Mouse (Mus musculus): ENCODE data around the gene Bank1. TPM values are rescaled to one million over a fixed set of nuclear protein-coding genes. Genes with fewer than 3 reads are reported as not detected.
"Not testable (repeated sequence)": the region's sequence is repeated elsewhere in the genome, so short reads cannot be mapped to it uniquely, and the experiment has no call there.

Bank1 gene
- 0.49 and 1.0 TPM in 2 replicates for polyA plus RNA-seq (2016; fragmentation: Nextera tagmentation; extraction: Ambion mirVana)

DNA sequence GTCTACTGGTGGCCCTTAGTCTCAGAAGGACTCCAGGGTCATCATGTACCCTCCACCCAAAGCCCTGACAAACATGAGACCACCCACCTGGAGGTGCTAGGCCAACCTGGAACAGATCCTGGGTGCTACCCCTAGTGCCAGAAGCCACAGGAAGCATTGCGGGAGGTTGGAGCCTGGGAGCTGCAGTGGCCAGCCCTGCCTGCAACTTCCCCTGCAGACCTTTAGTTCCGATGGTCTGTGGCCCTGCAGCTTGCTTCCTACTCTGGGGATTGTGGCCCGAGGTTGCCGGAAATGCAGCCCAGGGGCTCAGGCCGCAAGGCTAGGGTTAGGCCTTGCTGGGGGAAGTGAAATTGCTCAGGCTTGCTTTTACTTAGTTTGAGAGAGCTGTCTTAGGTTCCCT is at the start of gene Bank1:
Gene Bank1 (minus strand): TSS at position 284 of the 400 bp plus-strand sequence.
- Histone ChIP-seq H3K9me3 (no peaks in the 10 kb centered on the region), H3K27ac (no peak within 1 kb of the TSS), H3K4me1 (no peaks in the 10 kb centered on the region), H3K27me3 (replicated peaks) (peaks cover 7% of the 10 kb centered on the region; the same call in 1 of the 2 replicates), H3K4me3 (no peak within 1 kb of the TSS), H3K36me3 (no peaks in the 10 kb centered on the region), H3K9ac (no peak within 1 kb of the TSS), H3K4me2 (replicated peaks) (no peak within 1 kb of the TSS)
- no peak for ATAC-seq (ENCODE audit: low FRiP score, low read depth)
- 75% methylated on average over 5 of the region's 5 CpGs for WGBS

DNA sequence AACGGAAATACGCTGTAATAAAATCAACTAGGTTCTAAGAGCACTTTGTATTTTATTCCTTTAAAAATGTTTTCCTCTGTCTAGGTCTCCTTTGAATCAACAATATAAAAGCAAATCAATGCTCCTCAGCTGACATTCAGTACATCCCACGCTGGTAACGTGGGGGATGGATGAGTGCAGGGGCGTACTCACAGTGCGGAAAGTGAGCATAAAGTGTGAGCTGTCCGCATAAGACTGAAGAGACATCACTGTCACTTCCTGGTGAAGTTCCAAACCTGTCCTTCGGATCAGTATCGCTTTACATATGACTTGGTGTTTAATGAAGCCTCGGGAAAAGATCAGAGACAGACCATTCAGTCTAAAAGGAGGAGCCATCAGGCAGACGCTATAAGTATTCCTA is 44.0 kb upstream of the Bank1 start:
- no peak for ATAC-seq (ENCODE audit: low FRiP score, low read depth)

GRCm38 (mm10) chr3:136369466-136369865 is 43.6 kb upstream of the Bank1 start:
- no peak for ATAC-seq (ENCODE audit: low FRiP score, low read depth)
- Histone ChIP-seq H3K4me3 (no peak overlapping the region), H3K27me3 (replicated peaks) (no peaks in the 10 kb centered on the region), H3K4me2 (replicated peaks) (no peak overlapping the region), H3K4me1 (no peaks in the 10 kb centered on the region), H3K27ac (no peak overlapping the region), H3K9me3 (no peaks in the 10 kb centered on the region), H3K36me3 (no peaks in the 10 kb centered on the region), H3K9ac (no peak overlapping the region)
- WGBS = 75% methylated on average over 9 of the region's 9 CpGs

More for the DNA sequence above, 44.0 kb upstream of the Bank1 start:
- Histone ChIP-seq H3K9ac (no peak overlapping the region), H3K27me3 (replicated peaks) (no peaks in the 10 kb centered on the region), H3K4me1 (no peaks in the 10 kb centered on the region), H3K4me3 (no peak overlapping the region), H3K9me3 (no peaks in the 10 kb centered on the region), H3K27ac (no peak overlapping the region), H3K4me2 (replicated peaks) (no peak overlapping the region), H3K36me3 (no peaks in the 10 kb centered on the region)
- 78% methylated on average over 11 of the region's 11 CpGs for WGBS

DNA sequence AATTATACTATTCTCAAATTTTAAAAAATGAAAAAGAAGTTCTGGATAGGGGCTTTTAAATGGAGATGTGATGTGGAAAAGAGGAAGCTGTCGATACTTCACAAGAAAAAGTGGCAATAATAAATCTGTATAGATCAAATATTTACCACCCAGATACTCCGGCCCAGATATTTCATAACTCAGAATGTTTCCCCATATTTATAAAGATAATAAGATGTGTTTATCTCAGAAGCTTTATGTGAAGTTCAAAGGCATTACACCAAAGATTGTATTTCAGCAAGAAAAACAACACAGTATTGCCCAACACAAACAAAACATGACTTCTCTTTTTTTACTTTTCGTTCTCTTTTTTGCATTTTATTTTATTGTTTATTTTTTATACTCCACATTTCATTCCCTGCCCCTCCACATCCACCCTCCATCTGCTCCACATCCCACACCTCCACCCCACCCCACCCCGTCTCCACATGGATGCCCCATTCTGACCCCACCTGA is 42.7 kb upstream of the Bank1 start:
- Histone ChIP-seq H3K9me3 (no peaks in the 10 kb centered on the region), H3K4me1 (no peaks in the 10 kb centered on the region), H3K4me2 (replicated peaks) (no peak overlapping the region), H3K27me3 (replicated peaks) (no peaks in the 10 kb centered on the region), H3K36me3 (no peaks in the 10 kb centered on the region), H3K9ac (no peak overlapping the region), H3K4me3 (no peak overlapping the region), H3K27ac (no peak overlapping the region)
- WGBS = 90% methylated on average over 4 of the region's 4 CpGs
- no peak for ATAC-seq (ENCODE audit: low FRiP score, low read depth)

DNA sequence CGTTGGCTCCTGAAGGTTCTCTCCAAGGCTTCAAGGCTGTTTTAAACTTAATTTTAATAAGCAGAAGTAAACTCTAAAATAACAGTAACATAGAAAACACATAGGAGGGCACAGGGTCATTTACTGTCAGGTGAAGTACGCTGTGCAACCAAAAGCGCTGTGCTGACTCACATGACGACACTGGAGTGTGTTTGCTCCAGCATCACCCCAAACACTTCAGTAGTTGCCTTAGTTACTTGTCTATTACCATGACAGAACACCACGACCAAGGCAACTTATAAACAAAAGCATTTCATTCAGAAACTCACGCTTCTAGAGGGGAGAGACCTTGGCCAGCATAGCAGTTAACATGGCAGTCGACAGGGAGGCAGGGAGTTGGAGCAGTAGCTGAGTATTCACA is 23.8 kb upstream of the Bank1 start:
- H3K36me3 ChIP-seq = no peaks in the 10 kb centered on the region
- no peaks in the 10 kb centered on the region for H3K4me1 ChIP-seq
- H3K9ac ChIP-seq = no peak overlapping the region
- ATAC-seq (ENCODE audit: low FRiP score, low read depth) = no peak
- 74% methylated on average over 7 of the region's 7 CpGs for WGBS
- no peak overlapping the region for H3K4me2 ChIP-seq (replicated peaks)
- H3K9me3 ChIP-seq = no peaks in the 10 kb centered on the region
- no peaks in the 10 kb centered on the region for H3K27me3 ChIP-seq (replicated peaks)
- no peak overlapping the region for H3K4me3 ChIP-seq
- H3K27ac ChIP-seq = no peak overlapping the region

GRCm38 (mm10) chr3:136348611-136349010 is 22.7 kb upstream of the Bank1 start:
- no peaks in the 10 kb centered on the region for H3K9me3 ChIP-seq
- no peaks in the 10 kb centered on the region for H3K27me3 ChIP-seq (replicated peaks)
- H3K36me3 ChIP-seq = no peaks in the 10 kb centered on the region
- H3K9ac ChIP-seq = no peak overlapping the region
- no peak overlapping the region for H3K27ac ChIP-seq
- 52% methylated on average over 1 of the region's 1 CpGs for WGBS
- no peak overlapping the region for H3K4me3 ChIP-seq
- ATAC-seq (ENCODE audit: low FRiP score, low read depth) = no peak
- H3K4me2 ChIP-seq (replicated peaks) = no peak overlapping the region
- no peaks in the 10 kb centered on the region for H3K4me1 ChIP-seq

DNA sequence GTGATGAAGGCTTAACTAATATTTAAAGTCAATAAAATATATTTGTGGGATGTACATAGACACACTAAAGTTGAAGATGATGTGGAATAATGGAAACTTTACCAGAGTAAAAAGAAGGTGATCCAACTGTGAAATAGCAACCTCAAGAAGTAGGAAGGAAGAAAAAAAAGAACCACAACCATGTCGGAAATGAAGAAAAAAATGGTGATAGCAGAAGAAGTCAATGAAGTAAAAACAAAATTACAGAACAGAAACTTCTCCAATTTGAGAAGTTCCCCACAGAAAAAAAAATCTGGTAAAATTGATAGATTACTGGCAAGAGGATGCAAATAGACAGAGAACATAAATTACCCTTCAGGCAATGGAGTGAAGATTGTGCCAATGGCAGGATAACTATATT is 21.4 kb upstream of the Bank1 start:
- Histone ChIP-seq H3K4me2 (replicated peaks) (no peak overlapping the region), H3K4me1 (no peaks in the 10 kb centered on the region), H3K4me3 (no peak overlapping the region), H3K27me3 (replicated peaks) (no peaks in the 10 kb centered on the region), H3K36me3 (no peaks in the 10 kb centered on the region), H3K27ac (no peak overlapping the region), H3K9ac (no peak overlapping the region), H3K9me3 (no peaks in the 10 kb centered on the region)
- no peak for ATAC-seq (ENCODE audit: low FRiP score, low read depth)
- WGBS = 93% methylated on average over 1 of the region's 1 CpGs

- Histone ChIP-seq H3K36me3 (no peaks in the 10 kb centered on the region), H3K4me3 (no peak overlapping the region), H3K4me1 (no peaks in the 10 kb centered on the region), H3K27me3 (replicated peaks) (no peaks in the 10 kb centered on the region), H3K9ac (no peak overlapping the region), H3K27ac (no peak overlapping the region), H3K4me2 (replicated peaks) (no peak overlapping the region), H3K9me3 (no peaks in the 10 kb centered on the region)
- 92% methylated on average over 2 of the region's 2 CpGs for WGBS
- no peak for ATAC-seq (ENCODE audit: low FRiP score, low read depth)
Measured at GRCm38 (mm10) chr3:136341911-136342310, 16.0 kb upstream of the Bank1 start.

GRCm38 (mm10) chr3:136339896-136340295 is 14.0 kb upstream of the Bank1 start:
- 89% methylated on average over 2 of the region's 2 CpGs for WGBS
- no peaks in the 10 kb centered on the region for H3K4me1 ChIP-seq
- H3K27ac ChIP-seq = no peak overlapping the region
- no peak overlapping the region for H3K4me3 ChIP-seq
- H3K36me3 ChIP-seq = no peaks in the 10 kb centered on the region
- H3K9me3 ChIP-seq = no peaks in the 10 kb centered on the region
- no peak for ATAC-seq (ENCODE audit: low FRiP score, low read depth)
- H3K4me2 ChIP-seq (replicated peaks) = no peak overlapping the region
- no peaks in the 10 kb centered on the region for H3K27me3 ChIP-seq (replicated peaks)
- no peak overlapping the region for H3K9ac ChIP-seq

- Histone ChIP-seq H3K27ac (no peak overlapping the region), H3K36me3 (no peaks in the 10 kb centered on the region), H3K4me2 (replicated peaks) (no peak overlapping the region), H3K9ac (no peak overlapping the region), H3K27me3 (replicated peaks) (0 out of 2 replicates have a peak, but pooled peaks cover under 1% of the 10 kb centered on the region), H3K4me1 (no peaks in the 10 kb centered on the region), H3K9me3 (no peaks in the 10 kb centered on the region), H3K4me3 (no peak overlapping the region)
- ATAC-seq (ENCODE audit: low FRiP score, low read depth) = no peak
- WGBS = 79% methylated on average over 2 of the region's 2 CpGs
Measured at GRCm38 (mm10) chr3:136331135-136331534, 5.3 kb upstream of the Bank1 start.

DNA sequence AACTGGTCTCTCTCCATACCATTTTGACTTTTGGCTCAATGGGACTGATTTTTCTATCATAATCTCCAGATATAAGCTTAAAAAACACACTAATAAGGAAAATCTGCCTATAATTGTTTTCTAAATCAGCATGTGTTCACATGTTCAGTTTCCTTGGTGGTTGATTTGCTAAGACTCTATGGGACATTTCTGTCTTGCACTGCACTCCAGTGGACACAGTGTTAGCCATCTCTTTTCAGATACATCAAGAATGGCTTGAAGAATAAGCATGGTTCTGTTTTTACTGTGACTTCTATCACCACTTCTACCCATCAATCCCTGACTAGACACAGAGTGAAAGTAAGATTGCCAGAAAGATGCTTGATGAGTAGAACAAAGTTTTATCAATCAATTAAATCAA is 4.2 kb upstream of the Bank1 start:
- no peak overlapping the region for H3K27ac ChIP-seq
- no peak for ATAC-seq (ENCODE audit: low FRiP score, low read depth)
- H3K9ac ChIP-seq = no peak overlapping the region
- H3K9me3 ChIP-seq = no peaks in the 10 kb centered on the region
- no peaks in the 10 kb centered on the region for H3K4me1 ChIP-seq
- H3K36me3 ChIP-seq = no peaks in the 10 kb centered on the region
- H3K27me3 ChIP-seq (replicated peaks) = peaks cover 7% of the 10 kb centered on the region; the same call in 1 of the 2 replicates
- H3K4me3 ChIP-seq = no peak overlapping the region
- no peak overlapping the region for H3K4me2 ChIP-seq (replicated peaks)

DNA sequence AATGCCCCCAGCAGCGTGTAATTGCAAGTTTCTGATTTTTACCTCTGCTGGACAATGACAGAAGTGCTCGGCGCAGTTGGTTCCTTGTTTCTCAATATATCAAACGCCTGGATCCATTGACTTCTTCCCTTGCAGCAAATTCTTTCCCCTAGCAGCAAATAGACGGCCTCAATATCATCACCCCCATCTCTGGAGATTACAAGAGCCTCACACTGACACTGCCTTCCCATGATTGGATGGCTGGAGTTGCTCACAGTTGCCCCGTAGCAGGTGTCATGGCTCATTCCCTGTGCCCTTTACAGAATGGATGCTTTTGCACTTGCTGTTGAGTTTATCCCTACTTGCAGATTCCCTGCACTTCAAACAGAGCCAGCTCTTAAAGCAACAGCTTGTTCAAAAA is 3.3 kb upstream of the Bank1 start:
- H3K27ac ChIP-seq = no peak overlapping the region
- no peaks in the 10 kb centered on the region for H3K9me3 ChIP-seq
- H3K4me1 ChIP-seq = no peaks in the 10 kb centered on the region
- H3K4me3 ChIP-seq = no peak overlapping the region
- no peak overlapping the region for H3K9ac ChIP-seq
- no peak overlapping the region for H3K4me2 ChIP-seq (replicated peaks)
- H3K36me3 ChIP-seq = no peaks in the 10 kb centered on the region
- 34% methylated on average over 6 of the region's 6 CpGs for WGBS
- H3K27me3 ChIP-seq (replicated peaks) = peaks cover 7% of the 10 kb centered on the region; the same call in 1 of the 2 replicates
- peak; percentile 78 for ATAC-seq (ENCODE audit: low FRiP score, low read depth)

GRCm38 (mm10) chr3:136324716-136325115 is 1.1 kb downstream of the Bank1 start:
- not testable (repeated sequence) for ATAC-seq (ENCODE audit: low FRiP score, low read depth); H3K36me3 ChIP-seq

More at GRCm38 (mm10) chr3:136324716-136325115, 1.1 kb downstream of the Bank1 start:
- H3K4me3 ChIP-seq; H3K9me3 ChIP-seq; H3K27ac ChIP-seq; H3K9ac ChIP-seq; H3K4me1 ChIP-seq; H3K27me3 ChIP-seq (replicated peaks); H3K4me2 ChIP-seq (replicated peaks): not testable (repeated sequence)
- 96% methylated on average over 6 of the region's 6 CpGs for WGBS
